Mouse (Mus musculus) cerebellum, adult 2 months (tissue): ENCODE measurements around the gene Itgb3.

ENCODE experiments used
- CTCF ChIP-seq: fragments of 200-500 bp; IDR thresholded peaks from 2 replicates; pipeline ENCODE4 v1.5.1; 2011; ENCODE audit warnings: low read depth, mild to moderate bottlenecking, control low read depth, low read length, moderate library complexity, borderline replicate concordance; ENCODE audit not compliant: insufficient read depth
- POLR2A ChIP-seq: fragments of 200-500 bp; IDR thresholded peaks from 2 replicates; pipeline ENCODE4 v1.6.1; 2011; ENCODE audit warnings: low read length, control low read depth, borderline replicate concordance; ENCODE audit not compliant: insufficient read depth

GRCm38 (mm10) chr11:104626635-104627034 is 18.8 kb downstream of the Itgb3 start:
- TF ChIP-seq CTCF (no peak), POLR2A (no peak)
